Mouse (Mus musculus) megakaryocyte, embryonic 14.5 days (primary cell): ENCODE results near the gene Cnppd1.

Source experiments
- FLI1 ChIP-seq: IDR thresholded peaks from 2 replicates; pipeline ENCODE4 v1.6.1; 2012; ENCODE audit warnings: low read length, inconsistent platforms, mixed read lengths
- GATA1 ChIP-seq: IDR thresholded peaks from 3 replicates; pipeline ENCODE4 v1.6.1; 2012; ENCODE audit warnings: mixed read lengths, low read length, inconsistent platforms, borderline replicate concordance

- TF ChIP-seq GATA1 (no peak), FLI1 (no peak)
These were observed 17.7 kb upstream of the Cnppd1 start for GRCm38 (mm10) chr1:75160256-75160617.
